Mouse (Mus musculus) hindbrain, embryonic 15.5 days (tissue): ENCODE results near the gene Tmem176a. TPM values are rescaled to one million over a fixed set of nuclear protein-coding genes. Genes with fewer than 3 reads are reported as not detected.
A peak's percentile ranks its signal among the peaks of the same experiment; 100 is the strongest.

Source experiments
- ATAC-seq: fragments of 200-750 bp; cut with Nextera tagmentation; 2 replicates; pipeline ENCODE4 v1.8.0; 2017; ENCODE audit warnings: low read depth, moderate number of reproducible peaks, moderate TSS enrichment; ENCODE audit not compliant: low FRiP score
- H3K27ac ChIP-seq: fragments of 300-500 bp; sonication (generic); replicated peaks from 2 replicates; pipeline ENCODE4 v1.5.1; 2015; ENCODE audit warnings: mild to moderate bottlenecking, inconsistent platforms
- H3K27me3 ChIP-seq: fragments of 300-500 bp; sonication (generic); 2 replicates; pipeline ENCODE4 v1.6.1; 2015; ENCODE audit warnings: control low read depth, inconsistent platforms
- H3K36me3 ChIP-seq: fragments of 300-500 bp; sonication (generic); 2 replicates; pipeline ENCODE4 v1.6.1; 2015; ENCODE audit warnings: control low read depth, inconsistent platforms
- H3K4me1 ChIP-seq: fragments of 300-500 bp; sonication (generic); replicated peaks from 2 replicates; pipeline ENCODE4 v1.6.1; 2015; ENCODE audit warnings: control low read depth, inconsistent platforms
- H3K4me2 ChIP-seq: fragments of 300-500 bp; sonication (generic); 2 replicates; pipeline ENCODE4 v1.6.1; 2015; ENCODE audit warnings: moderate library complexity, mild to moderate bottlenecking, inconsistent platforms
- H3K4me3 ChIP-seq: fragments of 300-500 bp; sonication (generic); 2 replicates; pipeline ENCODE4 v1.5.1; 2015; ENCODE audit warnings: mild to moderate bottlenecking, inconsistent platforms
- H3K9ac ChIP-seq: fragments of 300-500 bp; sonication (generic); 2 replicates; pipeline ENCODE4 v1.6.1; 2015; ENCODE audit warnings: inconsistent platforms
- H3K9me3 ChIP-seq: fragments of 300-500 bp; sonication (generic); 2 replicates; pipeline ENCODE4 v1.6.1; 2016; ENCODE audit warnings: control low read depth, inconsistent platforms
- WGBS: fragments of 180-500 bp; shearing (Covaris S2); methylation state at CpG from one replicate; pipeline ENCODE4 v1.1.7; 2015; 5-methylcytosine and 5-hydroxymethylcytosine counted together
- polyA plus RNA-seq: library from polyadenylated mRNA; unstranded; fragments of >200 nt; fragmentation: Nextera tagmentation; extraction: Ambion mirVana; gene quantifications from 2 replicates; pipeline ENCODE4 v1.2.1, GENCODE M21; 2015

Gene Tmem176a
- polyA plus RNA-seq, 1 experiment from 2014 or later, result 23.0 TPM

- H3K27ac ChIP-seq, result peak overlapping the region; percentile 72
- ATAC-seq, result peak; percentile 48; the same call in 1 of the 2 replicates
- H3K9ac ChIP-seq, result peak overlapping the region; percentile 13; the same call in 1 of the 2 replicates
- H3K4me1 ChIP-seq, result peaks cover 7% of the 10 kb centered on the region
- 0 out of 2 replicates have a peak, but pooled peaks cover 3% of the 10 kb centered on the region for H3K27me3 ChIP-seq
- H3K9me3 ChIP-seq, result no peaks in the 10 kb centered on the region
- peak overlapping the region; percentile 75 for H3K4me2 ChIP-seq
- peak overlapping the region; percentile 32 for H3K4me3 ChIP-seq
- H3K36me3 ChIP-seq, result no peaks in the 10 kb centered on the region
- WGBS, result 1% methylated on average over 28 of the region's 29 CpGs
Measured at GRCm38 (mm10) chr6:48851820-48852491, 11.2 kb downstream of the Tmem176a start.

DNA sequence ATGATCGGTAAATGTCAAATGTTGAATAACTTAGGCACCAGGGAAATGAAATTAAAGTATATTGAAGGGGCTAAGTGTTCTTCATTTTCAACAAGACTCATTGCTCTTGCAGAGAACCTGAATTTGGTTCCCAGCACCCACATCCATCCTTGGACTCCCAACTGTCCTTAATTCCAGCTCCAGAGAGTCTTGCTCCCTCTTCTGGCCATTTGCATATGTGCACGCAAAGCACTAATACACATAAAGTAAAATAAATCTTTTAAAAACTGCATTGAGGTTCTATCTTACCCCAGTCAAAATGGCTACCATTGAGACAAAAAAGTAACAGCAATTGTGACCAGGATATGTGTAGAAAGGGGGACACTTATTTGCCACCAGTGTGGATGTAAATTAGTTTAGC is 13.4 kb downstream of the Tmem176a start:
- WGBS, result 94% methylated on average over 2 of the region's 2 CpGs
- no peak for ATAC-seq
- Histone ChIP-seq H3K9me3 (no peaks in the 10 kb centered on the region), H3K27me3 (0 out of 2 replicates have a peak, but pooled peaks cover 3% of the 10 kb centered on the region), H3K9ac (no peak overlapping the region), H3K4me2 (no peak overlapping the region), H3K4me3 (no peak overlapping the region), H3K4me1 (peaks cover 7% of the 10 kb centered on the region), H3K36me3 (no peaks in the 10 kb centered on the region), H3K27ac (no peak overlapping the region)

GRCm38 (mm10) chr6:48857613-48858302 is 17.0 kb downstream of the Tmem176a start:
- 58% methylated on average over 8 of the region's 8 CpGs for WGBS
- no peaks in the 10 kb centered on the region for H3K36me3 ChIP-seq
- no peaks in the 10 kb centered on the region for H3K9me3 ChIP-seq
- 0 out of 2 replicates have a peak, but pooled peaks cover 1% of the 10 kb centered on the region for H3K27me3 ChIP-seq
- H3K4me3 ChIP-seq, result no peak overlapping the region
- no peak overlapping the region for H3K27ac ChIP-seq
- H3K9ac ChIP-seq, result no peak overlapping the region
- no peak for ATAC-seq
- H3K4me2 ChIP-seq, result no peak overlapping the region
- H3K4me1 ChIP-seq, result 0 out of 2 replicates have a peak, but pooled peaks cover under 1% of the 10 kb centered on the region

GRCm38 (mm10) chr6:48860130-48860815 is 19.6 kb downstream of the Tmem176a start:
- H3K27me3 ChIP-seq, result no peaks in the 10 kb centered on the region
- no peaks in the 10 kb centered on the region for H3K9me3 ChIP-seq
- no peaks in the 10 kb centered on the region for H3K36me3 ChIP-seq
- H3K4me1 ChIP-seq, result no peaks in the 10 kb centered on the region
- no peak for ATAC-seq
- WGBS, result 15% methylated on average over 23 of the region's 23 CpGs
- no peak overlapping the region for H3K9ac ChIP-seq
- no peak overlapping the region for H3K27ac ChIP-seq
- H3K4me2 ChIP-seq, result peak overlapping the region; percentile 43
- peak overlapping the region; percentile 19 for H3K4me3 ChIP-seq

GRCm38 (mm10) chr6:48860851-48861250 is 20.1 kb downstream of the Tmem176a start:
- 88% methylated on average over 1 of the region's 1 CpGs for WGBS
- H3K9me3 ChIP-seq, result no peaks in the 10 kb centered on the region
- no peaks in the 10 kb centered on the region for H3K36me3 ChIP-seq
- no peaks in the 10 kb centered on the region for H3K27me3 ChIP-seq
- no peak overlapping the region for H3K27ac ChIP-seq
- no peak for ATAC-seq
- H3K4me2 ChIP-seq, result no peak overlapping the region
- no peak overlapping the region for H3K9ac ChIP-seq
- H3K4me3 ChIP-seq, result no peak overlapping the region
- H3K4me1 ChIP-seq, result no peaks in the 10 kb centered on the region

DNA sequence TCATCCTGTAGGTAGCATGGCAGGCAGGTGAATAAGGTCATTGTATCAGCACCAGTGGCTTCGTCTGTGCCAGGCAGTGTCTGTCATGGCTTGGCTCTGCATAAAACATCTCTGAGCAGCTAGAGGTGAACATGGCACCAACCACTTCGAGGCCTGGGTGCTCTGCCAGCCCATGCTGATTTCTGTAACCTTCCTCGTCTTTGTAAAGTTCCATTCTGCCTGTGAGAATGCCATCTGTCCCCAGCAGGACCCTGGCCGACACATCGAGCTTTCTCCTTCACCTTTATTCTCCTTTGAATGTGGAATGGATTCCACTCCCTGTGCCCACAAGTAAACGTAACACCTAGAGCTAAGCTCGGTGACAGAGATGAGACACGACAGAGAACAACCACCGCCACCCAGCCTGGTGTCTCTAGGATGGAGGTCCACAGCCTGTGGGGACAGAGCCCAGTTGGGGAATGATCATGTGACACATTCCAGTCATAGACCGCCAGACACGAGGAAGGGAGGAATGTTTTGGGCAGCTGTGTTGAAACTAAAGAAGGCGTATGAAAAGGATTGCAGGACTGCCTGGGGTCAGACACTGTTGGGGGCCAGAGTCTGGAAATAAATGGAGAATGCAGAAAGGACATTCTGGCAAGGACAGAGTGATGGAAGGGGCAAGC is 21.0 kb downstream of the Tmem176a start:
- H3K4me3 ChIP-seq, result no peak overlapping the region
- no peaks in the 10 kb centered on the region for H3K36me3 ChIP-seq
- H3K27me3 ChIP-seq, result no peaks in the 10 kb centered on the region
- H3K9me3 ChIP-seq, result no peaks in the 10 kb centered on the region
- H3K27ac ChIP-seq, result no peak overlapping the region
- H3K4me1 ChIP-seq, result no peaks in the 10 kb centered on the region; the same call in 1 of the 2 replicates
- 62% methylated on average over 12 of the region's 12 CpGs for WGBS
- H3K9ac ChIP-seq, result no peak overlapping the region
- ATAC-seq, result no peak
- no peak overlapping the region for H3K4me2 ChIP-seq

GRCm38 (mm10) chr6:48862816-48863215 is 22.1 kb downstream of the Tmem176a start:
- H3K36me3 ChIP-seq, result no peaks in the 10 kb centered on the region
- ATAC-seq, result no peak
- no peak overlapping the region for H3K4me3 ChIP-seq
- no peaks in the 10 kb centered on the region for H3K9me3 ChIP-seq
- H3K4me1 ChIP-seq, result peaks cover 6% of the 10 kb centered on the region
- 81% methylated on average over 4 of the region's 4 CpGs for WGBS
- no peak overlapping the region for H3K27ac ChIP-seq
- no peak overlapping the region for H3K4me2 ChIP-seq
- H3K27me3 ChIP-seq, result no peaks in the 10 kb centered on the region
- no peak overlapping the region for H3K9ac ChIP-seq

- Histone ChIP-seq H3K4me3 (no peak overlapping the region), H3K9me3 (no peaks in the 10 kb centered on the region), H3K4me2 (no peak overlapping the region), H3K27ac (no peak overlapping the region), H3K4me1 (peaks cover 6% of the 10 kb centered on the region), H3K27me3 (no peaks in the 10 kb centered on the region), H3K9ac (no peak overlapping the region), H3K36me3 (no peaks in the 10 kb centered on the region)
- ATAC-seq, result no peak
- 88% methylated on average over 7 of the region's 7 CpGs for WGBS
Measured at GRCm38 (mm10) chr6:48863488-48863887, 22.8 kb downstream of the Tmem176a start.

DNA sequence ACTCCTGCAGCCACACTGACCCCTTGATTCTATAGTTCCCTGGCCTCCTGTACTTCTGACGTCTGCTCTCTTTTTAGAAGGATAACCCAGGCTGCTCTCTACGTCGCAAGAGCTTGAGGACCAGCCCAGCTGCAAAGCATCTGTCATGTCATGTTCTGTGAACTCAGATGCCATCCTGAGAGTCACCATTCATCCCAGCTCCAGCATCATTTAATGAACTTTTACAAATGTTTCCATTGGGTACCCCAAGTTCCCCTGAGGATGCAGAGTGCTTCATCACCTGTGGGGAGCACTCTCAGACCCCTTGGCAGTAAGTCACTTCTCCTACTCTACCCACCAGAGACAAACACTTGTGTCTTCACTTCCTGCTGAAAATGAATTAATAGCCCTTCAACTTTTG is 23.5 kb downstream of the Tmem176a start:
- Histone ChIP-seq H3K27ac (no peak overlapping the region), H3K9ac (no peak overlapping the region), H3K4me2 (no peak overlapping the region), H3K36me3 (no peaks in the 10 kb centered on the region), H3K9me3 (no peaks in the 10 kb centered on the region), H3K4me3 (no peak overlapping the region), H3K27me3 (no peaks in the 10 kb centered on the region), H3K4me1 (peaks cover 6% of the 10 kb centered on the region)
- no peak for ATAC-seq
- 40% methylated on average over 3 of the region's 3 CpGs for WGBS

- 72% methylated on average over 3 of the region's 3 CpGs for WGBS
- no peak overlapping the region for H3K4me3 ChIP-seq
- ATAC-seq, result no peak
- no peak overlapping the region for H3K9ac ChIP-seq
- no peaks in the 10 kb centered on the region for H3K27me3 ChIP-seq
- no peak overlapping the region for H3K27ac ChIP-seq
- no peaks in the 10 kb centered on the region for H3K36me3 ChIP-seq
- no peaks in the 10 kb centered on the region for H3K9me3 ChIP-seq
- H3K4me2 ChIP-seq, result no peak overlapping the region
- H3K4me1 ChIP-seq, result peaks cover 6% of the 10 kb centered on the region
Measured at GRCm38 (mm10) chr6:48864723-48865122, 24.0 kb downstream of the Tmem176a start.

- no peak overlapping the region for H3K27ac ChIP-seq
- H3K4me2 ChIP-seq, result no peak overlapping the region
- no peak overlapping the region for H3K4me3 ChIP-seq
- no peak overlapping the region for H3K9ac ChIP-seq
- WGBS, result 90% methylated on average over 1 of the region's 1 CpGs
- no peak for ATAC-seq
- peaks cover 6% of the 10 kb centered on the region for H3K4me1 ChIP-seq
- H3K27me3 ChIP-seq, result no peaks in the 10 kb centered on the region
- no peaks in the 10 kb centered on the region for H3K36me3 ChIP-seq
- no peaks in the 10 kb centered on the region for H3K9me3 ChIP-seq
Measured at GRCm38 (mm10) chr6:48865152-48865745, 24.5 kb downstream of the Tmem176a start.
